In the genomic region with DNA sequence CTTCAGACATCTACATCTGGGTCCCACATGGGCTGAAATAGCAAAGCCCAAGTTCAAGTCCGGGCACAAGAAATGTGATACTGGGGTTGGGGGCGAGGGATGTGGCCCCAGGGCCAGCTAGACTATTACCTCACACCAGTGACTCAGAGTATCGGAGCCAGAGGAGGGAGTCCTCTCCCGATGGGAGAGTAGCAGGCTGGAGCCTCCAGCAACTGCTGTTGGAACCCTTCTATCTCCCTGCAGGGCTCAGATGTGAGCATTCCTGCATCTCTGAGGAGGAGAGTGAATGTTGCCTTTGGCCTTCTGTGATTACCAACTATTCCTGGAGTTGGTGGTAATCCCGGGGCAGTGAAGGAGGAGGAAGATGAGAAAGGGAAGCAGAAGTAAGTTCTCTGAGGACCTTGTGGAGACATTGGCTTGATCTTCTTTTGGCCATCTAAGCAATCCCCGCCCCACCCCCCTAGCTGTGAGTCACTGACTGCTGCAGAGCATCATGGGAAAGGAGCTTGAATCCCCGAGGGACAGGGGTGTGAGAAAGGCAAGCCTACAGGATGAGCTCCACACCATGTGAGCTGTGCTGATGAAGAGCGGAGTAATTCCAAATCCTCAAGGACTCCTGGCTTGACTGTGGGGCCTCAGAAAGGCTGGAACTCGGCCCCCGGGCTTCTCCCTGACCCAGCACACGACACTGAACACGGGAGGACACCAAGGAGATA, we compare ENCODE assay signal across 8 mouse cellular contexts.
DNase-seq lines count a peak whose midpoint lies in the region; ATAC-seq and TF ChIP-seq lines count a peak whose summit lies in the region.

No protein-coding gene starts in this region.

- H3K4me3 ChIP-seq in midbrain, embryonic 10.5 days = no peak overlapping the region
- no peak overlapping the region for H3K4me3 ChIP-seq in midbrain, embryonic 15.5 days
- H3K4me3 ChIP-seq in brown adipose tissue, adult 24 weeks (ENCODE audit: insufficient read depth, low read depth, low read length) = peak overlapping the region; percentile 17; the same call in 1 of the 2 replicates
- no peak overlapping the region for H3K4me3 ChIP-seq in heart, embryonic 11.5 days (ENCODE audit: low read depth, low read length)
- H3K4me3 ChIP-seq in limb, embryonic 14.5 days (replicated peaks; ENCODE audit: low read length) = no peak overlapping the region

- H3K9me3 ChIP-seq in midbrain, embryonic 10.5 days (replicated peaks) = no peaks in the 10 kb centered on the region
- no peaks in the 10 kb centered on the region for H3K9me3 ChIP-seq in midbrain, embryonic 15.5 days
- H3K9me3 ChIP-seq in heart, embryonic 11.5 days (replicated peaks; ENCODE audit: control insufficient read depth, low read length) = no peaks in the 10 kb centered on the region
- H3K9me3 ChIP-seq in limb, embryonic 14.5 days (ENCODE audit: control insufficient read depth, low read length) = no peaks in the 10 kb centered on the region

- DNase-seq in midbrain, embryonic 10.5 days (ENCODE audit: low spot score) = no peak
- no peak for DNase-seq in limb, embryonic 14.5 days (ENCODE audit: low spot score)
- peak; percentile 54 to 64 for DNase-seq in spleen, postnatal 36 days (ENCODE audit: low spot score in 2 of 2)
- no peak for DNase-seq in layer of hippocampus, adult 18-20 months (ENCODE audit: low spot score in 2 of 2)

- WGBS in midbrain, embryonic 10.5 days = 80% methylated on average over 12 of the region's 12 CpGs
- 79% methylated on average over 12 of the region's 12 CpGs for WGBS in midbrain, embryonic 15.5 days
- 46% methylated on average over 12 of the region's 12 CpGs for WGBS in heart, embryonic 11.5 days (ENCODE audit: insufficient replicate concordance)
- WGBS in limb, embryonic 14.5 days = 69% methylated on average over 12 of the region's 12 CpGs

- no peak for TF ChIP-seq POLR2A in limb, embryonic 14.5 days (IDR thresholded peaks at IDR 0.05; ENCODE audit: borderline replicate concordance, extremely low read depth, insufficient read depth, insufficient read length)

- peaks cover 59% of the 10 kb centered on the region for H3K27me3 ChIP-seq in midbrain, embryonic 10.5 days (ENCODE audit: low read depth, poor library complexity, severe bottlenecking)
- no peaks in the 10 kb centered on the region; the same call in 1 of the 2 replicates for H3K27me3 ChIP-seq in midbrain, embryonic 15.5 days (replicated peaks)
- H3K27me3 ChIP-seq in heart, embryonic 11.5 days (ENCODE audit: control insufficient read depth, insufficient read depth, low read length) = no peaks in the 10 kb centered on the region
- H3K27me3 ChIP-seq in limb, embryonic 14.5 days (ENCODE audit: control insufficient read depth, insufficient read depth, low read length) = no peaks in the 10 kb centered on the region

- H3K4me1 ChIP-seq in midbrain, embryonic 10.5 days = peaks cover 40% of the 10 kb centered on the region
- H3K4me1 ChIP-seq in midbrain, embryonic 15.5 days = peaks cover 4% of the 10 kb centered on the region; the same call in 1 of the 2 replicates
- H3K4me1 ChIP-seq in brown adipose tissue, adult 24 weeks (ENCODE audit: control insufficient read depth, insufficient read depth, insufficient read length, low read length) = peaks cover 15% of the 10 kb centered on the region
- H3K4me1 ChIP-seq in heart, embryonic 11.5 days (ENCODE audit: control insufficient read depth, insufficient read depth, low read length) = peaks cover 50% of the 10 kb centered on the region
- peaks cover 38% of the 10 kb centered on the region for H3K4me1 ChIP-seq in limb, embryonic 14.5 days (ENCODE audit: control insufficient read depth, insufficient read depth, low read length)

- no peaks in the 10 kb centered on the region for H3K36me3 ChIP-seq in midbrain, embryonic 10.5 days
- no peaks in the 10 kb centered on the region for H3K36me3 ChIP-seq in midbrain, embryonic 15.5 days (replicated peaks)
- H3K36me3 ChIP-seq in heart, embryonic 11.5 days (ENCODE audit: control insufficient read depth, insufficient read depth, low read length) = no peaks in the 10 kb centered on the region
- H3K36me3 ChIP-seq in limb, embryonic 14.5 days (ENCODE audit: control insufficient read depth, insufficient read depth, low read length) = no peaks in the 10 kb centered on the region

- no peak overlapping the region for H3K4me2 ChIP-seq in midbrain, embryonic 15.5 days
- no peak overlapping the region for H3K4me2 ChIP-seq in heart, embryonic 11.5 days
- H3K4me2 ChIP-seq in limb, embryonic 14.5 days (replicated peaks; ENCODE audit: low read depth, low read length, severe bottlenecking) = peak overlapping the region; percentile 10; the same call in 1 of the 2 replicates

- ATAC-seq in midbrain, embryonic 15.5 days (replicated peaks) = no peak
- ATAC-seq in heart, embryonic 11.5 days (replicated peaks; ENCODE audit: insufficient number of reproducible peaks, low FRiP score, low TSS enrichment) = 0 out of 2 replicates have a peak, but pooled peaks have one; percentile 16
- no peak for ATAC-seq in limb, embryonic 14.5 days (ENCODE audit: low FRiP score, low read depth)
- ATAC-seq in inflammation-experienced regulatory T-cells, adult 6 months = no peak

- H3K9ac ChIP-seq in midbrain, embryonic 15.5 days = no peak overlapping the region
- H3K9ac ChIP-seq in heart, embryonic 11.5 days (ENCODE audit: low read depth, low read length) = peak overlapping the region; percentile 62; the same call in 1 of the 2 replicates
- no peak overlapping the region for H3K9ac ChIP-seq in limb, embryonic 14.5 days (ENCODE audit: low read depth, low read length, severe bottlenecking)

- H3K27ac ChIP-seq in midbrain, embryonic 10.5 days (replicated peaks) = peak overlapping the region; percentile 34; the same call in 1 of the 2 replicates
- no peak overlapping the region for H3K27ac ChIP-seq in midbrain, embryonic 15.5 days
- peak overlapping the region; percentile 64 for H3K27ac ChIP-seq in brown adipose tissue, adult 24 weeks (replicated peaks; ENCODE audit: low read depth, low read length)
- peak overlapping the region; percentile 63 for H3K27ac ChIP-seq in heart, embryonic 11.5 days (ENCODE audit: low read depth, low read length)
- no peak overlapping the region for H3K27ac ChIP-seq in limb, embryonic 14.5 days (replicated peaks; ENCODE audit: low read depth, low read length)

Comparison
In these comparisons a context has a peak if more than half of its experiments do, and no peak if none do; other contexts are left out.
1. H3K27ac ChIP-seq: peak in midbrain, embryonic 10.5 days (single experiment), brown adipose tissue, adult 24 weeks (single experiment) and heart, embryonic 11.5 days (single experiment); none in midbrain, embryonic 15.5 days (single experiment) and limb, embryonic 14.5 days (single experiment).
2. DNase-seq: peak in spleen, postnatal 36 days (2 of 2); none in midbrain, embryonic 10.5 days (single experiment), limb, embryonic 14.5 days (single experiment) and layer of hippocampus, adult 18-20 months (0 of 2).